Mouse (Mus musculus) right cerebral cortex, adult 2 months (tissue): ENCODE results near the gene Znhit3.

ENCODE experiments used
- DNase-seq, 2 experiments: peaks; one replicate each; pipeline ENCODE4 v3.0.0; 2021 to 2022; ENCODE audit warnings: low spot score in 2 of 2

The Znhit3 gene

GRCm38 (mm10) chr11:84920981-84921380 is 4.8 kb upstream of the Znhit3 start:
- peak in 1 of 2 experiments; percentile 29 for DNase-seq

GRCm38 (mm10) chr11:84919951-84920350 is 3.8 kb upstream of the Znhit3 start:
- DNase-seq = no peak

GRCm38 (mm10) chr11:84919276-84919675 is 3.1 kb upstream of the Znhit3 start:
- DNase-seq = no peak

- peak; percentile 90 to 92 for DNase-seq
Measured at GRCm38 (mm10) chr11:84918425-84918824, 2.3 kb upstream of the Znhit3 start.

GRCm38 (mm10) chr11:84916703-84917300 is 636 bp upstream of the Znhit3 start:
- no peak for DNase-seq

- DNase-seq = no peak
Measured at GRCm38 (mm10) chr11:84914673-84915072, 1.5 kb downstream of the Znhit3 start.

- no peak for DNase-seq
Measured at GRCm38 (mm10) chr11:84910411-84910810, 5.8 kb downstream of the Znhit3 start.

GRCm38 (mm10) chr11:84908480-84908879 is 7.7 kb downstream of the Znhit3 start:
- DNase-seq = no peak

GRCm38 (mm10) chr11:84907081-84907480 is 9.1 kb downstream of the Znhit3 start:
- DNase-seq = no peak

- DNase-seq = peak; percentile 44 to 48
Measured at GRCm38 (mm10) chr11:84904597-84905144, 11.5 kb downstream of the Znhit3 start.

- no peak for DNase-seq
Measured at GRCm38 (mm10) chr11:84893113-84893512, 23.1 kb downstream of the Znhit3 start.

- no peak for DNase-seq
Measured at GRCm38 (mm10) chr11:84891705-84892104, 24.5 kb downstream of the Znhit3 start.

GRCm38 (mm10) chr11:84889492-84889891 is 26.7 kb downstream of the Znhit3 start:
- no peak for DNase-seq

- DNase-seq = no peak
Measured at GRCm38 (mm10) chr11:84888025-84888424, 28.1 kb downstream of the Znhit3 start.

- DNase-seq = no peak
Measured at GRCm38 (mm10) chr11:84886767-84887511, 29.2 kb downstream of the Znhit3 start.

- DNase-seq = peak in 1 of 2 experiments; percentile 30
Measured at GRCm38 (mm10) chr11:84886236-84886635, 29.9 kb downstream of the Znhit3 start.

- no peak for DNase-seq
Measured at GRCm38 (mm10) chr11:84885238-84885637, 30.9 kb downstream of the Znhit3 start.

GRCm38 (mm10) chr11:84882346-84882745 is 33.8 kb downstream of the Znhit3 start:
- no peak for DNase-seq

- DNase-seq = no peak
Measured at GRCm38 (mm10) chr11:84880971-84881370, 35.2 kb downstream of the Znhit3 start.

- peak; percentile 35 to 37 for DNase-seq
Measured at GRCm38 (mm10) chr11:84880465-84880961, 35.7 kb downstream of the Znhit3 start.

- DNase-seq = peak; percentile 71 to 72
Measured at GRCm38 (mm10) chr11:84879772-84880464, 36.2 kb downstream of the Znhit3 start, which contains the start of the genes Myo19 and Pigw. Myo19 (plus strand) TSS chr11:84880148. Pigw (minus strand) TSS chr11:84880285.
